Mouse (Mus musculus) heart, embryonic 15.5 days (tissue): ENCODE measurements around the gene Patj. TPM values are rescaled to one million over a fixed set of nuclear protein-coding genes. Genes with fewer than 3 reads are reported as not detected.

Experiments used
- ATAC-seq: fragments of 200-750 bp; cut with Nextera tagmentation; replicated peaks from 2 replicates; pipeline ENCODE4 v1.8.0; 2017; ENCODE audit warnings: low read depth, moderate TSS enrichment; ENCODE audit not compliant: insufficient number of reproducible peaks, insufficient read depth, low FRiP score
- H3K27ac ChIP-seq: fragments of 300-500 bp; sonication (generic); 2 replicates; pipeline ENCODE4 v1.5.1; 2015; ENCODE audit warnings: mild to moderate bottlenecking, inconsistent platforms
- H3K27me3 ChIP-seq: fragments of 300-500 bp; sonication (generic); 2 replicates; pipeline ENCODE4 v1.6.1; 2015; ENCODE audit warnings: inconsistent platforms
- H3K36me3 ChIP-seq: fragments of 300-500 bp; sonication (generic); 2 replicates; pipeline ENCODE4 v1.6.1; 2015; ENCODE audit warnings: mild to moderate bottlenecking, inconsistent platforms
- H3K4me1 ChIP-seq: fragments of 300-500 bp; sonication (generic); replicated peaks from 2 replicates; pipeline ENCODE4 v1.6.1; 2015; ENCODE audit warnings: inconsistent platforms
- H3K4me2 ChIP-seq: fragments of 300-500 bp; sonication (generic); 2 replicates; pipeline ENCODE4 v1.6.1; 2015; ENCODE audit warnings: inconsistent platforms, mild to moderate bottlenecking, moderate library complexity
- H3K4me3 ChIP-seq: fragments of 300-500 bp; sonication (generic); 2 replicates; pipeline ENCODE4 v1.5.1; 2015; ENCODE audit warnings: mild to moderate bottlenecking, inconsistent platforms
- H3K9ac ChIP-seq: fragments of 300-500 bp; sonication (generic); 2 replicates; pipeline ENCODE4 v1.6.1; 2015; ENCODE audit warnings: mild to moderate bottlenecking, inconsistent platforms
- H3K9me3 ChIP-seq: fragments of 300-500 bp; sonication (generic); replicated peaks from 2 replicates; pipeline ENCODE4 v1.6.1; 2016; ENCODE audit warnings: inconsistent platforms
- WGBS: fragments of 180-500 bp; shearing (Covaris S2); methylation state at CpG from one replicate; pipeline ENCODE4 v1.1.7; 2015; ENCODE audit warnings: mixed read lengths; 5-methylcytosine and 5-hydroxymethylcytosine counted together
- microRNA-seq: library from miRNA; unstranded; fragments of <30 nt; microRNA quantifications from one replicate; pipeline ENCODE4, GENCODE M21; 2016
- polyA plus RNA-seq: library from polyadenylated mRNA; unstranded; fragments of >200 nt; fragmentation: Nextera tagmentation; extraction: Ambion mirVana; gene quantifications from 2 replicates; pipeline ENCODE4 v1.2.1, GENCODE M21; 2015

Patj gene
- polyA plus RNA-seq, 1 experiment from 2014 or later = 5.9 TPM

GRCm38 (mm10) chr4:98767134-98768133 is 371.8 kb downstream of the Patj start:
- Histone ChIP-seq H3K4me1 (peaks cover 4% of the 10 kb centered on the region; the same call in 1 of the 2 replicates), H3K4me3 (no peak overlapping the region), H3K27me3 (no peaks in the 10 kb centered on the region), H3K36me3 (peaks cover 4% of the 10 kb centered on the region; the same call in 1 of the 2 replicates), H3K27ac (no peak overlapping the region), H3K9ac (no peak overlapping the region), H3K4me2 (no peak overlapping the region), H3K9me3 (no peaks in the 10 kb centered on the region)
- no peak for ATAC-seq
- 66% methylated on average over 14 of the region's 14 CpGs for WGBS

Small RNA genes within 50 kb of the gene (microRNA-seq; reads per million reads assigned to microRNA genes)
- gene Gm22625 (not detected), gene Gm26154 (not detected)

Other genes starting within 250 kb of the Patj start
- 85.7 and 112 TPM in 2 replicates for gene Tm2d1, start 12.5 kb upstream of the Patj start, polyA plus RNA-seq